Mouse (Mus musculus): ENCODE results near the gene Def8.
"Not testable (repeated sequence)": the region's sequence is repeated elsewhere in the genome, so short reads cannot be mapped to it uniquely, and the experiment has no call there.

Def8 gene

DNA sequence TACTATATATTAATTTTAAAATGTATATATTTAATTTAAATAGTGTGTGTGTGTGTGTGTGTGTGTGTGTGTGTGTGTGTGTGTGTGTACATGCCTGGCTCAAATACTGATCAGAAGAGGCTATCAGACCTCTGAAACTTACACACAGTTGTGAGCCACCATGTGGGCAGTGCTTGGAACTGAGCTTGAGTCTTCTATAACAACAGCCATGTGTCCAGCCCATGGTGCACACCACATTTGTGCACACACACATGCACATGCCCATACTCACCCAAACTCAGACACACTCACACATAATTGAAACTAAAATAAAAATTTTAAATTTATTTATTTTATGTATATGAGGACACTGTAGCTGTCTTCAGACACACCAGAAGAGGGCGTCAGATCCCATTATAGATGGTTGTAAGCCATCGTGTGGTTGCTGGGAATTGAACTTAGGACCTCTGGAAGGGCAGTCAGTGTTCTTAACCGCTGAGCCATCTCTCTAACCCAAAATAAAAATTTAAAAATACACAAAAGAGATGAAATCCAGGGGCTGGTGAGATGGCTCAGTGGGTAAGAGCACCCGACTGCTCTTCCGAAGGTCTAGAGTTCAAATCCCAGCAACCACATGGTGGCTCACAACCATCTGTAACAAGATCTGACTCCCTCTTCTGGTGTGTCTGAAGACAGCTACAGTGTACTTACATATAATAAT is 8.2 kb upstream of the Def8 start:
- not testable (repeated sequence) for DNase-seq

DNA sequence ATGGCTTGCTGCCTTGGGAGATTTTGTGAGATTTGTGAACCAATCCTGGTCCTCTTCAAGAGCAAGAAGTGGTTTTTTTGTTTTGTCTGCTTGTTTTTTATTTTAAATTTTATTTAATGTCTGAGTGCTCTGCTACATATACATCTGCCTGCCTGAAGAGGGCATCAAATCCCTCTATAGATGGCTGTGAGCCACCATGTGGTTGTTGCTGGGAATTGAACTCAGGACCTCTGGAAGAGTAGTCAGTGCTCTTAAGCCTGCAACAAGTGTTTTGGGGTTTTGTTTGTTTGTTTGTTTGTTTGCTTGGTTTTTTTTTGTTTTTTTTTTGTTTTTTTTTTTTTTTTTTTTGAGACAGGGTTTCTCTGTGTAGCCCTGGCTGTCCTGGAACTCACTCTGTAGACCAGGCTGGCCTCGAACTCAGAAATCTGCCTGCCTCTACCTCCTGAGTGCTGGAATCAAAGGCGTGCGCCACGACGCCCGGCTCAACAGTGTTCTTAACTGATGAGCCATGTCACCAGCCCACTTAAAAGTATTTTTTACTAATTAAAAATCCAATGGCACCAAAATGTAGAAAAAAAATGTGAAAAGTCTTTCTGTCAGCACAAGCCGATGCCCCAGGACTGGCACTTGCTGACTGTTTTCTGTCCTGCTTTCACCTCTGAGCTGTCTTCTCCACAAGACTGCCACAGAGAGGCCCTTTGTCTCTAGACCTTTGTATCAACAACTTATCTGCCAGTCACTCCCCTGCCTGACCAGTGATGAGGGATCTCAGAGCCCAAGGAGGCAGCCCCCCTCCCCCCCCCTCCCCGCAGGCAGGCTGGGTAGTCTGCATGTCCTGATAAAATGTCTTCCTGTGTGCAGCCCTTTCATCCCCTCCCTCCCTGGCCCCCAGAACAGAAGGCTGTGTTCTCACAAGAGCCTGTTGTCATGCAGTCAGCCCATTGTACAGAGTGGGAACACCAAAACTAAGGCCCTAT is 7.1 kb upstream of the Def8 start:
- DNase-seq = no peak

DNA sequence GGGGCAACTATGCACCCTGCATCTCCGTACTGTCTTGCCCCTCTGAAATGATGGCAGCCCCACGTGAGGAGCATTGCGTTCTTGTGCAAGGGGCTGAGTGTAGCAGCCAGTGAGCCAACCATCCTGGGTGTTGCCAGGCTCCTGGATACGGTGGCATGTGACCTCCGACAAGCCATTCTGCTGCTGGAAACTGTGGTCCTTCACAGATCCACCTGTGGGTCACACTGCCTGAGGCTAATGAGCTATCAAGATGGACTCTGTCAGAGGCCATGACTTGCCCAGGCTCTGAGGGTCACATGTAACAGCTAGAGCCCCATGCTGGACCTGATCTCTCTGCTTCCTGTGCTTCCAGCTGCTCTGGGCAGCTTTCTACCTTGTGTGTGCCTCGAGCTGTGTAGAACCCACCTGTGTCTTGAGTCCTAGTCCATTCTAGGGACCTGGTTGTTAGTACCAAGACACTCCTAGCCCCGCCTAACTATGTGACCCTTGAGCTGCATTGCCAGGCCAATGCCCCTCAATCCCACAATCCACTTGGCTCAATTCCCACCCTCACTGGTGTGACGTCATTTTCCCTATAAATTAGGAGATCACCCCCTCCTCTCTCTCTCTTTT is 6.3 kb upstream of the Def8 start:
- no peak for DNase-seq

GRCm38 (mm10) chr8:123419711-123420110 is 3.6 kb upstream of the Def8 start:
- no peak for DNase-seq

GRCm38 (mm10) chr8:123420525-123421281 is 2.6 kb upstream of the Def8 start:
- no peak for DNase-seq

- no peak for DNase-seq
Measured at GRCm38 (mm10) chr8:123421325-123421724, 2.0 kb upstream of the Def8 start.

GRCm38 (mm10) chr8:123422056-123422780 is 1.1 kb upstream of the Def8 start:
- DNase-seq = peak; percentile 87

- no peak for DNase-seq
Measured at GRCm38 (mm10) chr8:123422781-123423159, 557 bp upstream of the Def8 start.

DNA sequence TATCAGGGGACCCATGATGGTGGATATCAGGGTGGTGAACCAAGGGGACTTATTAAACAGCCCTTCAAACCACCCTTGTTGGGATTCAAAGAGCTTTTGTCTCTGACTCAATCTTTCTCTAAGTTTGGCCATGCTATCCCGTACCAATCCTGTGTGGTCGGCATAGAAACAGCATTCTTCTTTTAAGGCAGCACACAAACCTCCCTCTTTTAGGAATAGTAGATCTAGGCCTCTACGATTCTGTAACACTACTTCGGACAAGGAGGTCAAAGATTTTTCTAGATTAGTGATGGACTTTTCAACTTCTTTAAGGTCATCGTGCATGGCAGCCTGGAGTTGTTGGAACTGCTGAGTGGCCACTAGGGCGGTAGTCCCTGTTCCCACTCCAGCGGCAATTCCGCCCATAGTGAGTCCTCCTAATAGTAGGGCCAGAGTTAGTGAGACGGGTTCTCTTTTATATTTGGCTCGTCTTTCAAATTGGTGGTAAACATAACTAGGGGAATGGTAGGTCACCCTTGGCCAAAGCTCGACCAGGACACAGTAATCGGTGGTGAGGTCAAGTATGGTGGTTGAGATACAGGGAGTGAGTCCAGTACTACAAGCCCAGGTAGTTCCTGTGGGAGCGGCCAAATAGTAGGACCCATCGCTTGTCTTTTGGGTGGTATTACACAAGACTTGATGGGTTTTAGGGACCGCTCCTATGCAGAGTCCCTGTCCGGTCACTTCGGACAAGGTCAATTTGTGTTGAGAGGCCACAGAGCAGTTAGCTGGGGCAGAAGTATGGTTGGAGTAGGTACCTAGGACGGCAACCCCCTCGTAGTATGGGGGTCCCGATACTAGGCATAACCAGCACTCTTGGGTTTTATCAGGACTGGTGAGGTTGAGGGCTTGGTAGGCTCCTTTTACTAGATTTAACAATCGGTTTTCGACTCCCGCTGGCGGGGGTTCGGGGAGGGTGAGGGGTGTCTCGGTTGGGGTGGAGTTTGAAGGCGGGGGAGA is 3.5 kb downstream of the Def8 start:
- no peak for DNase-seq

DNA sequence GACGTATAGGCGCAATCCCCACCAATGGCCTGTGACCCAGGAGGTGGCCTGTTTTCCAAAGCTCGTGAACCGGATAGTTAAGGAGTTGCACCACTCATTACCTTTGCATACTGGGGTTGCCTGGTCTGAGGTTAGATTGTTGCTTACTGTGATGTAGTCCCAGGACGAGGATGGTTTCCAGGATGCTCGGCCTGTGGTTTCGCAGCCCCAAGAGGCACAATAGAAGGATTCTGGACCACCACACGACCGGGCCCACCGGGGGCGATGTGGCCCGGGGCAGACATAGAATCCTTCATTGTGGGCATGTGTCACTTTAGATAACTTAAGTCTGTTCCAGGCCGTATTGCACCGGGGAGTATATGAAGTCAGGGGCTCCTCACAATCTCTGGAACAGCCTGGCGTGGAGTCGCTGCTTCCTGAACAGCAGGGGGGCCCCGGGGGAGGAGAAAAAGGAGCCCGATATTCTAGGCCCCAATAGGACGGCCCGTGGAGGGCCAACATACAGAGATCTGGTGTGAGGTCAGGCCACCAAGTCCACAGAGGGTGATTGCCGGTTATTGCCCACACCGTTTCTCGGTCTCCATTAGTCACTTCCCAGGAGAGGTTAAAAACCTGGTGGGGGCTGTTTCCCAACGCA is 4.4 kb downstream of the Def8 start:
- DNase-seq = no peak

DNA sequence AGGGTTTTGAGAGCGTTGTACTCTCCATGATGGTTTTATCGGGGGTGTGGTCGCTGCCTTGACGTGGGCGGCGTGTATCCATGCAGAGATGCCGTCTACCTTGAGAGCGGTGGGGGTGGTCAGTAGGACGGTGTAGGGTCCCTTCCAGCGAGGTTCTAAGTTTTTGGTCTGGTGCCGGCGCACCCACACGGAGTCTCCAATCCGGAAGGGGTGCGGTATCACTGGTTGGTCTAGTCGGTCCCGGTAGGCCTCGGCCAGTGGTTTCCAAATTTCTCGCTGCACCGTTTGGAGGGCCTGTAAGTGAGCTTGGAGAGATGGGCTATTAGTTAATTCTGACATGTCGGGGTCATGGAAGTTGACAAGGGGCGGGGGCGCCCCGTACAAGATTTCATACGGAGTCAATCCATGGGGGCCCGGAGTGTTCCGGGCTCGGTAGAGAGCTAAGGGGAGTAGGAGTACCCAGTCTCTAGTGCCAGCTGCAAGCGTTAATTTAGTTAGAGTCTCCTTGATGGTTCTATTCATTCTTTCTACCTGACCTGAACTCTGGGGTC is 5.1 kb downstream of the Def8 start:
- DNase-seq = no peak

DNA sequence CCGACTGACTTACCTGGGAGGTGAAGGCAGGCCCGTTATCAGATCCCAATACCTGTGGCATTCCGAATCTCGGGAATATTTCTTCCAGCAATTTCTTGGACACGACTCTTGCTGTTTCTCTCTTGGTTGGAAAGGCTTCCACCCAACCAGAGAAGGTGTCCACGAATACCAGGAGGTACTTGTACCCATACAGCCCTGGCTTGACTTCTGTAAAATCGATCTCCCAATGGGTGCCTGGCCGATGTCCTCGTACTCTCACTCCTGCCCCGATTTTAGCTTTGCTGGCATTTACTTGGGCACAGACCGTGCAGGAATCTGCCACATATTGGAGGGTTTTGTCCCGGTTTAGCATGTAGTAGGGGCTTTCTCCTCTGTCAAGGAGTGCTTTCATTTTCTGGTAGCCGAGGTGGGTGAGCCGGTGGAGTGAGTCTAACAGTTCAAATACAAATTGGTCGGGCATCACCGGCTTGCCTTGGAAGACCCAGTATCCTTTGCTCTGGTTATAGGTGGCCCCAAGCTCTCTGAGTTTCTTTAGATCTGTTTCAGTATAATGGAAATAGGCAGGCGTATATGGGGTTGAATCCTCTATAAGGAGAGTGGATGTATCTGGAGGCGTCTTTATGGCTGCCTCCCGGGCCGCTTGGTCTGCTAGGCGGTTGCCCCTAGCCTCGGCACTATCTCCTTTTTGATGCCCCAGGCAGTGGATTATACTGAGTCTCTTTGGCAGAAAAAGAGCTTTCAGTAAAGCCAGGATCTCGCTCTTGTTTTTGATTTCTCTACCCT is 5.8 kb downstream of the Def8 start:
- no peak for DNase-seq

DNA sequence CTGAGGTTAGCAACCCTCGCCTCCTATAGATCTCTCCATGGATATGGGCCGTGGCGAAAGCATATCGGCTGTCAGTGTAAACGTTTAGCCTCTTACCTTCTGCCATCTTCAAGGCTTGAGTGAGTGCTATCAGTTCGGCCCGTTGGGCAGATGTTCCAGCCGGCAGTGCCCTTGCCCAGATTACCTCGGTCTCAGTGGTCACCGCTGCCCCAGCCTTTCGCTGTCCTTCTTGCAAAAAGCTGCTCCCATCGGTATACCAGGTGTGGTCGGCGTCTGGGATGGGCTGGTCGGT is 6.3 kb downstream of the Def8 start:
- not testable (repeated sequence) for DNase-seq

- DNase-seq = not testable (repeated sequence)
Measured at GRCm38 (mm10) chr8:123430936-123431335, 7.6 kb downstream of the Def8 start.

GRCm38 (mm10) chr8:123431616-123432365 is 8.5 kb downstream of the Def8 start:
- DNase-seq = no peak

- no peak for DNase-seq
Measured at GRCm38 (mm10) chr8:123432381-123432780, 9.1 kb downstream of the Def8 start.

DNA sequence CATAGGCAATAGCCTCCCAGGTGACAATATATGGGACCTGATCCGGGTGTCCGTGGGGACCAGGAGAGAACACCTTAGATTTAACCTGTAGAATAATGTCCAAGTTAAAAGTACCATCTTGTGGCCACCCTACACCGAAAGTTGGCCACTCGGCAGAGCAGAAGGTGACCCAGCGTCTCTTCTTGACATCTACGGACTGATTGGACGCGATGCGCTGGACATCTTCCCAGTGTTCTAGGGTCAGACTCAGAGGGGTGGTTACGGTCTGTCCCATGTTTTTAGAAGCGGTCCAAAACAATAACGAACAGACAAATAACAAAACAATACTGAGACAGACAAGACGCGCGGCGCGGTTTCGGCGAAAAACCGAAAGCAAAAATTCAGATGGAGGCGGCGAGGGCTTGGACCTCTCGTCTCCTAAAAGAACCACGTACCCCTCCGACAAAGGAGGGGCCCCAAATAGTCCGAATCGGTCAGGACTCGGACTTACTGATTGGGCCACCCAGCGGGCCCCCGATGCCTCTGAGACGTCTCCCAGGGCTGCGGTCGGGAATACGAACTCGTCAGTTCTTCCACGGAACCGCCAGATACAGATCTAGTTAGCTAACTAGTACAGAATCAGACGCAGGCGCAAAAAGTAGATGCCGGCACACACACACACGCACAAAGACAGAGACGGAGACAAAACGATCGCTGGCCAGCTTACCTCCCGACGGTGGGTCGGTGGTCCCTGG is 10.1 kb downstream of the Def8 start:
- not testable (repeated sequence) for DNase-seq

DNA sequence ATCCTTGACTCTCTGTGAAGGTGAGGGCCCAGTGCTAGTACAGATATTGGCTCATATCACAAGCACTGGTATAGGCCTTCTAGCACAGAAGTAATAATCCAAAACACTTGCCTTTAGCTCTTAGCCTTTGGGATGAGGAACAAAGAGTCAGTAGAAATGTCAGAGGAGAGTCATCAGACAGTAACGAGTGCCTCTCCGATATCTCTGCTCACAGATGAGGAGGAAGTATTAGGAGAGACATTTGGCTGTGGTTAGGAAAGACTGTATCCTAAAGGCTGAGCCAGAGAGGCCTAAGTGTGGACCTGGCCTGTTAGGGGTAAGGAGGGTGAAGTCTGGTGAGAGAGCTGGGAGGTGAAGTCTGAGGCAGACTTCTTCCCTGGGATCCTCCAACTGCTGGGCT is 18.5 kb downstream of the Def8 start:
- no peak for DNase-seq

All from cerebellum, adult 9-10 months (tissue).